Mouse (Mus musculus) midbrain, embryonic 16.5 days (tissue): ENCODE data around the gene Snrnp35. TPM values are rescaled to one million over a fixed set of nuclear protein-coding genes. Genes with fewer than 3 reads are reported as not detected.
"Not testable (repeated sequence)": the region's sequence is repeated elsewhere in the genome, so short reads cannot be mapped to it uniquely, and the experiment has no call there.

ENCODE experiments used
- ATAC-seq: fragments of 200-750 bp; cut with Nextera tagmentation; 2 replicates; pipeline ENCODE4 v1.8.0; 2017; ENCODE audit warnings: moderate TSS enrichment
- H3K27ac ChIP-seq: fragments of 300-500 bp; sonication (generic); 2 replicates; pipeline ENCODE4 v1.5.1; 2014; ENCODE audit warnings: mild to moderate bottlenecking, low read length, mixed read lengths
- H3K27me3 ChIP-seq: fragments of 300-500 bp; sonication (generic); 2 replicates; pipeline ENCODE4 v1.6.1; 2014; ENCODE audit warnings: low read depth, low read length, mixed read lengths; ENCODE audit not compliant: control insufficient read depth, insufficient read depth
- H3K36me3 ChIP-seq: fragments of 300-500 bp; sonication (generic); 2 replicates; pipeline ENCODE4 v1.6.1; 2014; ENCODE audit warnings: mild to moderate bottlenecking, low read length, moderate library complexity, mixed read lengths; ENCODE audit not compliant: control insufficient read depth, insufficient read depth
- H3K4me1 ChIP-seq: fragments of 300-500 bp; sonication (generic); 2 replicates; pipeline ENCODE4 v1.6.1; 2014; ENCODE audit warnings: mild to moderate bottlenecking, low read length, mixed read lengths; ENCODE audit not compliant: control insufficient read depth, insufficient read depth
- H3K4me2 ChIP-seq: fragments of 300-500 bp; sonication (generic); 2 replicates; pipeline ENCODE4 v1.6.1; 2014; ENCODE audit warnings: mild to moderate bottlenecking, low read length, mixed read lengths
- H3K4me3 ChIP-seq: fragments of 300-500 bp; sonication (generic); 2 replicates; pipeline ENCODE4 v1.5.1; 2014; ENCODE audit warnings: low read depth, mild to moderate bottlenecking, low read length, moderate library complexity, mixed read lengths
- H3K9ac ChIP-seq: fragments of 300-500 bp; sonication (generic); 2 replicates; pipeline ENCODE4 v1.6.1; 2014; ENCODE audit warnings: low read depth, low read length, mixed read lengths
- H3K9me3 ChIP-seq: fragments of 300-500 bp; sonication (generic); replicated peaks from 2 replicates; pipeline ENCODE4 v1.6.1; 2014; ENCODE audit warnings: mild to moderate bottlenecking, low read length, mixed read lengths; ENCODE audit not compliant: control insufficient read depth, poor library complexity, severe bottlenecking
- WGBS: fragments of 180-500 bp; shearing (Covaris S2); extraction: QIAGEN DNeasy Blood & Tissue Kit; methylation state at CpG from one replicate; pipeline ENCODE4 v1.1.7; 2014; 5-methylcytosine and 5-hydroxymethylcytosine counted together
- polyA plus RNA-seq: library from polyadenylated mRNA; unstranded; fragments of >200 nt; fragmentation: Nextera tagmentation; extraction: Ambion mirVana; gene quantifications from 2 replicates; pipeline ENCODE4 v1.2.1, GENCODE M21; 2015

Gene Snrnp35
- polyA plus RNA-seq, 1 experiment from 2014 or later: 19.9 TPM

- no peaks in the 10 kb centered on the region for H3K4me1 ChIP-seq
- WGBS: 94% methylated on average over 6 of the region's 6 CpGs
- H3K4me2 ChIP-seq: no peak overlapping the region
- ATAC-seq: no peak
- no peak overlapping the region for H3K4me3 ChIP-seq
- no peaks in the 10 kb centered on the region for H3K9me3 ChIP-seq
- no peaks in the 10 kb centered on the region for H3K27me3 ChIP-seq
- peaks cover 43% of the 10 kb centered on the region for H3K36me3 ChIP-seq
- no peak overlapping the region for H3K27ac ChIP-seq
- no peak overlapping the region for H3K9ac ChIP-seq
These were observed 26.2 kb upstream of the Snrnp35 start for GRCm38 (mm10) chr5:124456762-124457161.

- peaks cover 41% of the 10 kb centered on the region for H3K36me3 ChIP-seq
- H3K4me1 ChIP-seq, H3K27me3 ChIP-seq, H3K9me3 ChIP-seq, H3K4me2 ChIP-seq, H3K9ac ChIP-seq, H3K27ac ChIP-seq, H3K4me3 ChIP-seq, ATAC-seq: not testable (repeated sequence)
- 97% methylated on average over 14 of the region's 14 CpGs for WGBS
These were observed 22.0 kb upstream of the Snrnp35 start for GRCm38 (mm10) chr5:124460922-124461321.

DNA sequence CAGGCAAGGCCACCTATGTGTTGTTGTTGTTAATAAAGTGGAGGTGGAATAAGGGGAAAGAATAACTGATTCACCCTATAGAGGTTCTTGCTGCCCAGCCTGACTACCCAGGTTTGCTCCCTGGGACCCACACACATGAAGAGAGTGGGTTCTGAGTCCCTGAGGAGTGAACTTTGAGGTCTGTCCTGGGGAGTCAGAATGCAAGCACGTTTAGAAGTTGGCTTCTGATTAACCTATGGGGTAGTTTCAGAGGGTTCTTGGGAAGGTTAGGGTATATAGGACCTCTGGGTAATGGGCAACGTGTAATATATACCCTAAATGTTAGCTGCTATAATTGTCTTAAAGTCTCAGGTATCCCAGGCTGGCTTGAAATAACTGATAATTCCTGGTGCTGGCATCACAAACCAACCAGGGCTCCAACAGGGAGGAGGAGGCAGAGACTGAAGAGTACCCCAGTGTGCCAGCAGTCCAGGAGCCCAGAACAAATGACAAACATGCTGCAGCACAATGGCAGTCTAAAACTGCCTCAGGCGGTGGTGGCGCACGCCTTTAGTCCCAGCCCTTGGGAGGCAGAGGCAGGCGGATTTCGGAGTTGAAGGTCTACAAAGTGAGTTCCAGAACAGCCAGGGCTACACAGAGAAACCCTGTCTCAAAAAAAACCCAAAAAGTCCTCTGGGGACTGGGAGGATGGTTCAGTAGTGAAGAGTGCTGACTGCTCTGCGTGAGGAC is 20.5 kb upstream of the Snrnp35 start:
- H3K4me2 ChIP-seq: no peak overlapping the region
- no peak overlapping the region for H3K9ac ChIP-seq
- H3K4me1 ChIP-seq: no peaks in the 10 kb centered on the region
- peaks cover 36% of the 10 kb centered on the region for H3K36me3 ChIP-seq
- no peak overlapping the region for H3K27ac ChIP-seq
- ATAC-seq: no peak
- 90% methylated on average over 8 of the region's 8 CpGs for WGBS
- no peaks in the 10 kb centered on the region for H3K9me3 ChIP-seq
- H3K27me3 ChIP-seq: no peaks in the 10 kb centered on the region
- no peak overlapping the region for H3K4me3 ChIP-seq

- H3K4me2 ChIP-seq: no peak overlapping the region
- peaks cover 27% of the 10 kb centered on the region for H3K36me3 ChIP-seq
- H3K27ac ChIP-seq: no peak overlapping the region
- H3K9me3 ChIP-seq: no peaks in the 10 kb centered on the region
- no peaks in the 10 kb centered on the region for H3K27me3 ChIP-seq
- no peak overlapping the region for H3K4me3 ChIP-seq
- WGBS: 93% methylated on average over 5 of the region's 5 CpGs
- H3K9ac ChIP-seq: no peak overlapping the region
- ATAC-seq: no peak
- no peaks in the 10 kb centered on the region for H3K4me1 ChIP-seq
These were observed 19.5 kb upstream of the Snrnp35 start for GRCm38 (mm10) chr5:124463462-124463861.

GRCm38 (mm10) chr5:124464905-124465304 is 18.0 kb upstream of the Snrnp35 start:
- ATAC-seq: no peak
- Histone ChIP-seq H3K4me1 (no peaks in the 10 kb centered on the region), H3K36me3 (peaks cover 20% of the 10 kb centered on the region)

GRCm38 (mm10) chr5:124467766-124468165 is 15.2 kb upstream of the Snrnp35 start:
- Histone ChIP-seq H3K4me2 (no peak overlapping the region), H3K27ac (no peak overlapping the region), H3K9ac (no peak overlapping the region), H3K36me3 (peaks cover 16% of the 10 kb centered on the region), H3K4me1 (no peaks in the 10 kb centered on the region), H3K9me3 (no peaks in the 10 kb centered on the region), H3K4me3 (no peak overlapping the region), H3K27me3 (no peaks in the 10 kb centered on the region)
- ATAC-seq: no peak
- 100% methylated on average over 1 of the region's 1 CpGs for WGBS

More at GRCm38 (mm10) chr5:124464905-124465304, 18.0 kb upstream of the Snrnp35 start:
- H3K4me2 ChIP-seq: no peak overlapping the region
- no peaks in the 10 kb centered on the region for H3K27me3 ChIP-seq
- H3K9me3 ChIP-seq: no peaks in the 10 kb centered on the region
- H3K4me3 ChIP-seq: no peak overlapping the region
- no peak overlapping the region for H3K9ac ChIP-seq
- H3K27ac ChIP-seq: no peak overlapping the region

- Histone ChIP-seq H3K27ac (no peak overlapping the region), H3K9ac (no peak overlapping the region), H3K4me1 (no peaks in the 10 kb centered on the region), H3K36me3 (peaks cover 10% of the 10 kb centered on the region; the same call in 1 of the 2 replicates), H3K4me2 (no peak overlapping the region), H3K4me3 (no peak overlapping the region), H3K9me3 (no peaks in the 10 kb centered on the region), H3K27me3 (no peaks in the 10 kb centered on the region)
- 87% methylated on average over 7 of the region's 7 CpGs for WGBS
- ATAC-seq: no peak
These were observed 14.6 kb upstream of the Snrnp35 start for GRCm38 (mm10) chr5:124468365-124468764.

GRCm38 (mm10) chr5:124469486-124469885 is 13.4 kb upstream of the Snrnp35 start:
- ATAC-seq: no peak
- 94% methylated on average over 6 of the region's 6 CpGs for WGBS

GRCm38 (mm10) chr5:124470591-124471171 is 12.3 kb upstream of the Snrnp35 start:
- no peaks in the 10 kb centered on the region for H3K9me3 ChIP-seq
- H3K4me1 ChIP-seq: peaks cover 5% of the 10 kb centered on the region; the same call in 1 of the 2 replicates
- H3K4me2 ChIP-seq: no peak overlapping the region
- H3K27me3 ChIP-seq: no peaks in the 10 kb centered on the region
- no peak overlapping the region for H3K9ac ChIP-seq
- H3K27ac ChIP-seq: no peak overlapping the region
- WGBS: 86% methylated on average over 6 of the region's 6 CpGs
- H3K4me3 ChIP-seq: no peak overlapping the region
- ATAC-seq: no peak
- 0 out of 2 replicates have a peak, but pooled peaks cover 9% of the 10 kb centered on the region for H3K36me3 ChIP-seq

More at GRCm38 (mm10) chr5:124469486-124469885, 13.4 kb upstream of the Snrnp35 start:
- Histone ChIP-seq H3K27me3 (no peaks in the 10 kb centered on the region), H3K4me3 (no peak overlapping the region), H3K4me2 (no peak overlapping the region), H3K27ac (no peak overlapping the region), H3K36me3 (0 out of 2 replicates have a peak, but pooled peaks cover 9% of the 10 kb centered on the region), H3K9me3 (no peaks in the 10 kb centered on the region), H3K9ac (no peak overlapping the region), H3K4me1 (no peaks in the 10 kb centered on the region)
